Mouse (Mus musculus): ENCODE measurements at regions not wholly inside any gene's neighbourhood (a gene's known extent, or its start where the extent isn't known, plus 50 kb on each side); places are given as distances from the start of the nearest gene placed in this dataset.

GRCm38 (mm10) chr9:67102578-67102977, 53.4 kb upstream of the Tpm1 start:
- Histone ChIP-seq H3K27me3 (ENCODE audit: control insufficient read depth, insufficient read depth, low read length, poor library complexity, severe bottlenecking) (no peaks in the 10 kb centered on the region), H3K27ac (ENCODE audit: insufficient read depth, low read length) (no peak overlapping the region), H3K4me1 (ENCODE audit: control insufficient read depth, insufficient read depth, low read length) (no peaks in the 10 kb centered on the region), H3K9ac (ENCODE audit: low read depth, poor library complexity, severe bottlenecking) (no peak overlapping the region), H3K4me3 (ENCODE audit: low read depth, low read length) (no peak overlapping the region), H3K36me3 (ENCODE audit: control insufficient read depth, insufficient read depth, low read length, poor library complexity, severe bottlenecking) (no peaks in the 10 kb centered on the region), H3K9me3 (replicated peaks; ENCODE audit: control insufficient read depth, insufficient read depth, low read length, poor library complexity, severe bottlenecking) (no peaks in the 10 kb centered on the region)
- TF ChIP-seq CTCF (IDR thresholded peaks at IDR 0.05; ENCODE audit: low read depth, low read length), result no peak
- no peak for TF ChIP-seq POLR2A (IDR thresholded peaks at IDR 0.05; ENCODE audit: insufficient read depth, low read length)
- no peak for TF ChIP-seq EP300 (IDR thresholded peaks at IDR 0.05; ENCODE audit: insufficient read depth, low read depth, low read length)

GRCm38 (mm10) chr9:67099471-67099870, 50.3 kb upstream of the Tpm1 start:
- no peak for TF ChIP-seq EP300 (IDR thresholded peaks at IDR 0.05; ENCODE audit: insufficient read depth, low read depth, low read length)
- no peak for TF ChIP-seq POLR2A (IDR thresholded peaks at IDR 0.05; ENCODE audit: insufficient read depth, low read length)
- no peak for TF ChIP-seq CTCF (IDR thresholded peaks at IDR 0.05; ENCODE audit: low read depth, low read length)
- Histone ChIP-seq H3K9me3 (replicated peaks; ENCODE audit: control insufficient read depth, insufficient read depth, low read length, poor library complexity, severe bottlenecking) (no peaks in the 10 kb centered on the region), H3K27ac (ENCODE audit: insufficient read depth, low read length) (no peak overlapping the region), H3K9ac (ENCODE audit: low read depth, poor library complexity, severe bottlenecking) (no peak overlapping the region), H3K27me3 (ENCODE audit: control insufficient read depth, insufficient read depth, low read length, poor library complexity, severe bottlenecking) (no peaks in the 10 kb centered on the region), H3K4me1 (ENCODE audit: control insufficient read depth, insufficient read depth, low read length) (no peaks in the 10 kb centered on the region), H3K36me3 (ENCODE audit: control insufficient read depth, insufficient read depth, low read length, poor library complexity, severe bottlenecking) (no peaks in the 10 kb centered on the region), H3K4me3 (ENCODE audit: low read depth, low read length) (no peak overlapping the region)
